Mouse (Mus musculus) liver, postnatal 0 days (tissue): ENCODE measurements around the gene Srp72.

Experiments used
- CTCF ChIP-seq: sonication (generic); IDR thresholded peaks from 2 replicates; pipeline ENCODE4 v1.5.1; 2016; ENCODE audit warnings: antibody characterized with exemption, low read depth
- EP300 ChIP-seq: IDR thresholded peaks from 2 replicates; pipeline ENCODE4 v1.6.1; 2016; ENCODE audit warnings: antibody characterized with exemption, low read depth, mild to moderate bottlenecking

GRCm38 (mm10) chr5:76929180-76929877 lies 45.2 kb upstream of the Srp72 start:
- no peak for TF ChIP-seq CTCF
- TF ChIP-seq EP300: no peak; the same call in 1 of the 2 replicates
